Mouse (Mus musculus) limb, embryonic 10.5 days (tissue): ENCODE results near the gene Tnnt1. TPM values are rescaled to one million over a fixed set of nuclear protein-coding genes. Genes with fewer than 3 reads are reported as not detected.
A peak's percentile ranks its signal among the peaks of the same experiment; 100 is the strongest.

Experiments
- DNase-seq: peaks from one replicate; pipeline ENCODE4 v3.0.0-alpha.2; 2017; ENCODE audit warnings: low spot score
- H3K27ac ChIP-seq: fragments of 300-500 bp; sonication (generic); 2 replicates; pipeline ENCODE4 v1.5.1; 2016; ENCODE audit warnings: mild to moderate bottlenecking
- H3K27me3 ChIP-seq: fragments of 300-500 bp; sonication (generic); 2 replicates; pipeline ENCODE4 v1.6.1; 2016; ENCODE audit warnings: low read depth, mild to moderate bottlenecking; ENCODE audit not compliant: poor library complexity, severe bottlenecking
- H3K36me3 ChIP-seq: fragments of 300-500 bp; sonication (generic); 2 replicates; pipeline ENCODE4 v1.6.1; 2016; ENCODE audit warnings: mild to moderate bottlenecking, moderate library complexity
- H3K4me1 ChIP-seq: fragments of 300-500 bp; sonication (generic); 2 replicates; pipeline ENCODE4 v1.6.1; 2016
- H3K4me3 ChIP-seq: fragments of 300-500 bp; sonication (generic); 2 replicates; pipeline ENCODE4 v1.5.1; 2016; ENCODE audit warnings: mild to moderate bottlenecking, moderate library complexity
- H3K9me3 ChIP-seq: fragments of 300-500 bp; sonication (generic); replicated peaks from 2 replicates; pipeline ENCODE4 v1.6.1; 2016; ENCODE audit warnings: mild to moderate bottlenecking
- WGBS: fragments of 180-500 bp; shearing (Covaris S2); methylation state at CpG from one replicate; pipeline ENCODE4 v1.1.7; 2016; 5-methylcytosine and 5-hydroxymethylcytosine counted together
- polyA plus RNA-seq: library from polyadenylated mRNA; unstranded; fragments of >200 nt; fragmentation: Nextera tagmentation; extraction: Ambion mirVana; gene quantifications from 2 replicates; pipeline ENCODE4 v1.2.1, GENCODE M21; 2016

Gene Tnnt1
- polyA plus RNA-seq, 1 experiment from 2014 or later: 15.3 TPM

DNA sequence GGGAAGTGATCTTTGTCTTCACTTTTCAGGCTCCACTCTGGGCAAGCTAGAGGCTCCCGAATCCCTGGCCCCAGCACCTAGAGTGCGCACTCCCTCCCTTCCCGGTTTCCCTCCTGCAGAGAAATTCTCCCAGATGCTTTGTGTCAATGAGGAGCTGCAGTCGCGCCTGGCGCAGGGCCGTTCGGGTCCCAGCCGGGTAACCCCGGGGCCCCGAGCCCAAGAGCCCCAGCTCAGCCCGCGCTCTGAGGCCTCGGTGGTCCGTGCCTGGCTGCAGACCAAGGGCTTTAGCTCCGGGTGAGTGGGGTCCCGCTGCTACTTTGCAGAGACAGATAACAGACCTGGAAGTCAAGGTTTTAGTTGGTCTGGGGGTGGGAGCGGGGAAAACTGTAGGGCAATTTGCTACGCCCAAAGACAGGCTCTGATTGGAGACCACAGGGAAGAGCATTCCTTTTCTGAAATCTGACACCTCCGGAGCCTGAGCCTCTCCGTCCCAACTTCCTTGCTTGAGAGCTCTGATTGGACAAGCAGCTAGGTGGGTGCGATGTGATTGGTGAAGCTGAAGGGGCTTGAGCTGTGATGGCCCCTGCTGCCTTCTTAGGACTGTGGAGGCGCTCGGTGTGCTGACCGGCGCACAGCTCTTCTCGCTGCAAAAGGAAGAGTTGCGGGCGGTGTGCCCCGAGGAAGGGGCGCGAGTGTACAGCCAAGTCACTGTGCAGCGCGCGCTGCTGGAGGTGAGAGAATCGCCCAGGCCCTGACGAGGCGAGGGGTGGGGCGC lies 38.0 kb downstream of the Tnnt1 start:
- under 1% methylated on average over 39 of the region's 39 CpGs for WGBS
- H3K4me3 ChIP-seq: peak overlapping the region; percentile 64
- H3K27ac ChIP-seq: peak overlapping the region; percentile 90
- H3K4me1 ChIP-seq: peaks cover 22% of the 10 kb centered on the region
- peak; percentile 81 for DNase-seq
- no peaks in the 10 kb centered on the region; the same call in 1 of the 2 replicates for H3K9me3 ChIP-seq
- peaks cover 42% of the 10 kb centered on the region for H3K27me3 ChIP-seq
- peaks cover 28% of the 10 kb centered on the region for H3K36me3 ChIP-seq

GRCm38 (mm10) chr7:4473940-4474339 lies 42.2 kb downstream of the Tnnt1 start:
- no peak overlapping the region for H3K27ac ChIP-seq
- DNase-seq: no peak

GRCm38 (mm10) chr7:4471179-4471555 lies 45.0 kb downstream of the Tnnt1 start:
- H3K27ac ChIP-seq: no peak overlapping the region
- peaks cover 81% of the 10 kb centered on the region for H3K27me3 ChIP-seq
- peak; percentile 84 for DNase-seq
- H3K4me3 ChIP-seq: peak overlapping the region; percentile 45
- H3K9me3 ChIP-seq: no peaks in the 10 kb centered on the region; the same call in 1 of the 2 replicates
- WGBS: under 1% methylated on average over 24 of the region's 24 CpGs
- peaks cover 13% of the 10 kb centered on the region for H3K4me1 ChIP-seq
- H3K36me3 ChIP-seq: no peaks in the 10 kb centered on the region

More at GRCm38 (mm10) chr7:4473940-4474339, 42.2 kb downstream of the Tnnt1 start:
- Histone ChIP-seq H3K4me3 (no peak overlapping the region), H3K9me3 (no peaks in the 10 kb centered on the region; the same call in 1 of the 2 replicates), H3K27me3 (peaks cover 85% of the 10 kb centered on the region), H3K4me1 (peaks cover 27% of the 10 kb centered on the region), H3K36me3 (no peaks in the 10 kb centered on the region)
- WGBS: 9% methylated on average over 19 of the region's 19 CpGs

DNA sequence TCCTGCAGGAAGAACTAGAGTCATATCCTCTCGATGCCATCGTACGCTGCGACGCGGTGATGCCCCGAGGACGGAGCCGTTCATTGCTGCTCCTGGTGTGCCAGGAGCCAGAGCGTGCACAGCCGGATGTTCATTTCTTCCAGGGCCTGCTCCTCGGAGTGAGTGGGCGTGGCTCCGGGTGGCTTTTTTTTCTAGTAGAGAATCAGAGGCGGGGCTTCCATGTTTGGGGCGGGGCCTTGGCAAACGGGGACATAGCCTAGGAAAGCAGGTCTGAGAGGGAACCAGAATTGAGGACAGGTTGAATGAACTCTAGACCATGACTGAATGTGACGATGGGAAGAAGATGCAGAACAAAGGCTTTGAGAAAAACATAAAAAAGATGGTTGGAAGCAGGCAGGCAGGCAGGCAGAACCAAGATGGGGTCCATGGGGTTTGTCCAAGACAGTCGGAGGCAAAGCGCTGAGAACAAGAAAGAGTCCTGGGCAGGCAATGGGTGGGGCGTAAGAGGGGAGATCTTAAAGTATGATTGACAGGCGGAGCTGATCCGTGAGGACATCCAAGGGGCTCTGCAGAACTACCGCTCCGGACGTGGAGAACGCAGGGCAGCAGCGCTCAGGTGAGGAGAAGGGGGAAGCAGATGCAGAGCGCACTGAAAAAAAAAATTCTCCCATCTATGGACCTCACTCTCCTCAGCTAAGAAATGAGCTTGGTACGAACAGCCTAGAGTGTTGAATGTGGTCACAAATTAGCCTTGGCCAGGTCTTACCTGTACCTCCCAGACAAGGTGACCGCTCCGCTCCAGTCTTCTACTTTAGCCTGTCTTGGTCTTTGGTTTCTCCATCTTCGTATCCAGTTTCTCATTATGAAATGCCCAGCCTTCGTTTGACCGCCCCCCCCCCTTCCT lies 45.7 kb downstream of the Tnnt1 start:
- Histone ChIP-seq H3K9me3 (no peaks in the 10 kb centered on the region; the same call in 1 of the 2 replicates), H3K36me3 (no peaks in the 10 kb centered on the region), H3K27me3 (peaks cover 75% of the 10 kb centered on the region), H3K4me3 (peak overlapping the region; percentile 45), H3K27ac (no peak overlapping the region), H3K4me1 (peaks cover 13% of the 10 kb centered on the region)
- peak; percentile 72 for DNase-seq
- WGBS: 4% methylated on average over 35 of the region's 35 CpGs

DNA sequence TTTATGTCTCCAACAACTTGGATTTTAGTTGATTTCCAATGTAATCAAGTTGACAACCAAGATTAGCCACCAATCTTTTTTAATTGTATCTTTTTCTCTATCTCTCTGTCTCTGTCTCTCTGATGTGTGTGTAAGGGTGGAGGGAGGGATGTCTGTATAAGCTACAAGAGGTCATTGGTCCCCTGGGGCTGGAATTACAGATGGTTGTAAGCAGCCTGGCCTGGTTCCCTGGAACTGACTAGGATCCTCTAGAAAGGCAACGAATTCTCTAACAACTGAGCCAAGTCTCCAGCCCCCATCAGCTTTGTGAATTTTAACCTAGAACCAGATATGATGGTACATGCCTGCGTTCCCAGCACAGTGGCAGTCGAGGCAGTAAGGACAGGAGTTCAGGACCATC lies 48.4 kb downstream of the Tnnt1 start:
- Histone ChIP-seq H3K4me1 (peaks cover 11% of the 10 kb centered on the region), H3K27me3 (peaks cover 47% of the 10 kb centered on the region), H3K9me3 (no peaks in the 10 kb centered on the region), H3K27ac (no peak overlapping the region), H3K4me3 (no peak overlapping the region), H3K36me3 (no peaks in the 10 kb centered on the region)
- no peak for DNase-seq
- 78% methylated on average over 3 of the region's 3 CpGs for WGBS

DNA sequence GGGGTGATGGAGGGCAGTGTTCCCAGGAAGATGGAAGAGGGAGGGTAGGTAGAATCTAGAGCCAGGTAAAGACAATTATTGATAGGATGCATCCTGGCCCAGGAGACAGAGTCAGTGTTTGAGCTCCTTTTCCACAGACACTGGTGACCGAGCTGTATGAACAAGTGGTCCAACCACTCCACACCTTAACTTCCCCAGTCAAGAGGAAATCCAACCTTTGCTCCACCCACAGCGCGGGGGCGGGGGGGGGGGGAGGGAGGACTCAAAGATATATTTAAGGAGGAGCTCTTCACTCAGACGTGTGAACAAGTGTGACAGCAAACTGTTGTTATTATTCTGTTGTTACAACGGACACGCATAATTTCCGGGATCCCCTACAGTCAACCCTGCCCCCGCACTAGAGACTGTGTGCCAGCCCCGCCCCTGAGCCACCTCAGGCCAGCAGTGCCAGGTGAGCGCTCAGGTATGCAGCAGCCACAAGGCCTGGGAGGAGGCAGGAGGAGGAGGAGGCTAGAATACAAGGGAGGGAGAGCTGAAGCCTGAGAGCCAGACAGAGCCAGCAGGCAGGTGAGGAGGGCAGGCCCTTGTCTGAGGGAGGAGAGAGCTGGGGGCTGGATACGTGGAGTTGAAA lies 51.9 kb downstream of the Tnnt1 start:
- no peak overlapping the region for H3K27ac ChIP-seq
- H3K4me1 ChIP-seq: no peaks in the 10 kb centered on the region
- H3K4me3 ChIP-seq: no peak overlapping the region
- 7% methylated on average over 12 of the region's 12 CpGs for WGBS
- no peaks in the 10 kb centered on the region for H3K36me3 ChIP-seq
- DNase-seq: no peak
- no peaks in the 10 kb centered on the region for H3K9me3 ChIP-seq
- peaks cover 12% of the 10 kb centered on the region for H3K27me3 ChIP-seq

DNA sequence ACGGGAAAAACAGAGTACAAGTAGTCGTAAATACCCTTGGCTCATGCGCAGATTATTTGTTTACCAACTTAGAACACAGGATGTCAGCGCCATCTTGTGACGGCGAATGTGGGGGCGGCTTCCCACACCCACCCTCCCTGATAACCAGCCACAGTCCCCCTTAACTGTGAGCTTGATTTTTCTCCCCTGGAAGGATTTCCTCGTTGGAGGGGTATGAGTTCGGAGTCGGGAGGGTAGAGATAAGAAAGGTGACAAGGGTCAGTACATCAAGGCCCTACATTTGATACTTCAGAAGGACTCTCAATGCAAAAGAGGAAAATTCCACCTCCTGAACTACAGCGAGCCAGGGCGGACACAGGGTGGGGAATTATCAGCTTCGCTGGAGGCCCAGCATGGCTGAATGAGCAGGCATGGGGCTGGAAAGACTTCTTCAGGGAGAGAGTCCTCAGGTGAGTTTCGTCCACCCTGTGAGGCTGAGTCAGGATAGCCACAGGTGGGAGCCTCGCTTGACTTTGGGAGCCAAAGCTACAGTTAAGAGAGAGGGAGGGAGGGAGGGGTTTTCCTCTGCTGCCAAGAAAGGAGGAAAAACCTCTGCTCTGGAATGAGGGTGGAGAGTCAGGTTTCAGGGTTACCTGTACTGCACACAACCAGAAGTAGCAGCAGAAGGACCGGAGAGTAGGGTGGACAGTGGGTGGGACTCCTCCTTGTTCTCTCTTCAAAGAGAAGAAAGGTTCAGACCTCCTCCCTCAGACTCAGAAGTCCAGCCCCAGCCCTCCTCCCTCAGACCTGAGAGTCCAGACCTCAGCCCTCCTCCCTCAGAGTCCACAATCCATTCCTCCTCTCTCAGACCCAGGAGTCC lies 55.4 kb downstream of the Tnnt1 start, which contains the start of gene Eps8l1:
Gene Eps8l1, plus strand, starts transcription at position 99 of the 859 bp plus-strand sequence.
- H3K4me3 ChIP-seq: peak within 1 kb of the TSS; percentile 41
- no peaks in the 10 kb centered on the region for H3K27me3 ChIP-seq
- no peaks in the 10 kb centered on the region for H3K36me3 ChIP-seq
- H3K4me1 ChIP-seq: no peaks in the 10 kb centered on the region
- no peak for DNase-seq
- no peaks in the 10 kb centered on the region for H3K9me3 ChIP-seq
- H3K27ac ChIP-seq: peak within 1 kb of the TSS; percentile 74
- WGBS: 63% methylated on average over 15 of the region's 16 CpGs

Other genes starting within 250 kb of the Tnnt1 start
- not detected in 2 replicates for gene Ncr1, start 178.7 kb downstream of the Tnnt1 start, polyA plus RNA-seq
- 0.30 and 0.35 TPM in 2 replicates for gene Gp6, start 118.6 kb downstream of the Tnnt1 start, polyA plus RNA-seq
- gene Rdh13, start 70.7 kb downstream of the Tnnt1 start, polyA plus RNA-seq: 31.9 and 35.0 TPM in 2 replicates
- gene Eps8l1, start 55.7 kb downstream of the Tnnt1 start, polyA plus RNA-seq: 2.7 and 5.4 TPM in 2 replicates
- 36.8 and 42.1 TPM in 2 replicates for gene Ppp1r12c, start 14.7 kb downstream of the Tnnt1 start, polyA plus RNA-seq
- 2.6 and 3.1 TPM in 2 replicates for gene Tnni3, start 7.8 kb upstream of the Tnnt1 start, polyA plus RNA-seq
- gene Dnaaf3, start 16.1 kb upstream of the Tnnt1 start, polyA plus RNA-seq: 2.1 and 4.2 TPM in 2 replicates
- gene Syt5, start 31.2 kb upstream of the Tnnt1 start, polyA plus RNA-seq: 1.1 and 2.8 TPM in 2 replicates
- gene Ptprh, start 87.7 kb upstream of the Tnnt1 start, polyA plus RNA-seq: not detected in 2 replicates
- gene Tmem86b, start 115.0 kb upstream of the Tnnt1 start, polyA plus RNA-seq: 1.7 and 2.1 TPM in 2 replicates
- gene Ppp6r1, start 142.6 kb upstream of the Tnnt1 start, polyA plus RNA-seq: 10.6 and 11.4 TPM in 2 replicates
- 123 and 130 TPM in 2 replicates for gene Hspbp1, start 168.7 kb upstream of the Tnnt1 start, polyA plus RNA-seq
- gene Brsk1, start 174.2 kb upstream of the Tnnt1 start, polyA plus RNA-seq: 1.3 TPM in 2 replicates
- gene Tmem150b, start 208.9 kb upstream of the Tnnt1 start, polyA plus RNA-seq: 0.13 TPM in 1 of 2 replicates, not detected in the other
- 88.9 and 100 TPM in 2 replicates for gene Kmt5c, start 223.7 kb upstream of the Tnnt1 start, polyA plus RNA-seq
- gene Cox6b2, start 236.7 kb upstream of the Tnnt1 start, polyA plus RNA-seq: 36.7 and 51.5 TPM in 2 replicates